Mouse (Mus musculus) small intestine, adult 2 months (tissue): ENCODE measurements at regions not wholly inside any gene's neighbourhood (a gene's known extent, or its start where the extent isn't known, plus 50 kb on each side); places are given as distances from the start of the nearest gene placed in this dataset.

Experiments used
- H3K27ac ChIP-seq: fragments of 200-500 bp; 2 replicates; pipeline ENCODE4 v1.5.1; 2012; ENCODE audit warnings: low read depth, low read length, control low read depth, inconsistent platforms; ENCODE audit not compliant: insufficient read depth
- H3K27me3 ChIP-seq: fragments of 200-500 bp; 2 replicates; pipeline ENCODE4 v1.6.1; 2012; ENCODE audit warnings: mild to moderate bottlenecking, moderate library complexity, low read length, inconsistent platforms; ENCODE audit not compliant: control insufficient read depth, insufficient read depth
- H3K36me3 ChIP-seq: fragments of 200-500 bp; 2 replicates; pipeline ENCODE4 v1.6.1; 2012; ENCODE audit warnings: mild to moderate bottlenecking, low read length, control low read depth, inconsistent platforms; ENCODE audit not compliant: control insufficient read depth, insufficient read depth
- H3K4me1 ChIP-seq: fragments of 200-500 bp; 2 replicates; pipeline ENCODE4 v1.6.1; 2012; ENCODE audit warnings: low read length, inconsistent platforms, mixed read lengths; ENCODE audit not compliant: control insufficient read depth, insufficient read depth, insufficient read length
- H3K4me3 ChIP-seq: fragments of 200-500 bp; 2 replicates; pipeline ENCODE4 v1.5.1; 2012; ENCODE audit warnings: low read depth, mild to moderate bottlenecking, control low read depth, inconsistent platforms, low read length, moderate library complexity
- CTCF ChIP-seq: fragments of 200-500 bp; IDR thresholded peaks from 2 replicates; pipeline ENCODE4 v1.5.1; 2012; ENCODE audit warnings: low read depth, mild to moderate bottlenecking, control low read depth, inconsistent platforms, low read length, moderate library complexity, mixed read lengths; ENCODE audit not compliant: insufficient replicate concordance, insufficient read length; ENCODE audit errors: extremely low read depth
- POLR2A ChIP-seq: fragments of 200-500 bp; IDR thresholded peaks from 2 replicates; pipeline ENCODE4 v1.6.1; 2012; ENCODE audit warnings: low read depth, mild to moderate bottlenecking, control low read depth, inconsistent platforms, low read length, moderate library complexity
- WGBS: fragments of 180-500 bp; shearing (Covaris S2); methylation state at CpG from one replicate; pipeline ENCODE4 v1.1.7; 2018; 5-methylcytosine and 5-hydroxymethylcytosine counted together

- Histone ChIP-seq H3K27me3 (no peaks in the 10 kb centered on the region), H3K4me3 (no peak overlapping the region), H3K27ac (no peak overlapping the region), H3K36me3 (no peaks in the 10 kb centered on the region), H3K4me1 (no peaks in the 10 kb centered on the region)
- no peak for TF ChIP-seq CTCF
- 73% methylated on average over 1 of the region's 1 CpGs for WGBS
Measured at GRCm38 (mm10) chr4:7347317-7347716, 891.5 kb downstream of the Car8 start.

- TF ChIP-seq CTCF (no peak), POLR2A (no peak)
- H3K27ac ChIP-seq = no peak overlapping the region
- no peaks in the 10 kb centered on the region for H3K27me3 ChIP-seq
- no peaks in the 10 kb centered on the region for H3K4me1 ChIP-seq
- 97% methylated on average over 1 of the region's 1 CpGs for WGBS
- H3K4me3 ChIP-seq = no peak overlapping the region
- no peaks in the 10 kb centered on the region for H3K36me3 ChIP-seq
Measured at GRCm38 (mm10) chr4:7341159-7341558, 897.7 kb downstream of the Car8 start.

- Histone ChIP-seq H3K27ac (no peak overlapping the region), H3K4me1 (peaks cover 8% of the 10 kb centered on the region; the same call in 1 of the 2 replicates), H3K27me3 (no peaks in the 10 kb centered on the region), H3K4me3 (no peak overlapping the region), H3K36me3 (no peaks in the 10 kb centered on the region)
- TF ChIP-seq CTCF = no peak
- TF ChIP-seq POLR2A = no peak
- 26% methylated on average over 4 of the region's 4 CpGs for WGBS
Measured at GRCm38 (mm10) chr4:7314261-7314660, 924.6 kb downstream of the Car8 start.

GRCm38 (mm10) chr4:7313219-7313618 is 925.6 kb downstream of the Car8 start:
- TF ChIP-seq CTCF (no peak), POLR2A (no peak)
- WGBS = 20% methylated on average over 2 of the region's 2 CpGs
- Histone ChIP-seq H3K36me3 (no peaks in the 10 kb centered on the region), H3K4me1 (peaks cover 8% of the 10 kb centered on the region; the same call in 1 of the 2 replicates), H3K4me3 (no peak overlapping the region), H3K27me3 (no peaks in the 10 kb centered on the region), H3K27ac (0 out of 2 replicates have a peak overlapping the region, but pooled peaks have one; percentile 4)

- peaks cover 8% of the 10 kb centered on the region; the same call in 1 of the 2 replicates for H3K4me1 ChIP-seq
- TF ChIP-seq CTCF (no peak), POLR2A (no peak)
- no peaks in the 10 kb centered on the region for H3K27me3 ChIP-seq
- no peaks in the 10 kb centered on the region for H3K36me3 ChIP-seq
- no peak overlapping the region for H3K4me3 ChIP-seq
- 23% methylated on average over 1 of the region's 1 CpGs for WGBS
- H3K27ac ChIP-seq = no peak overlapping the region
Measured at GRCm38 (mm10) chr4:7312160-7312559, 926.7 kb downstream of the Car8 start.

GRCm38 (mm10) chr4:7269047-7269446 is 969.8 kb downstream of the Car8 start:
- H3K27me3 ChIP-seq = no peaks in the 10 kb centered on the region

GRCm38 (mm10) chr4:7256486-7256885 is 982.4 kb downstream of the Car8 start:
- Histone ChIP-seq H3K27ac (no peak overlapping the region), H3K4me3 (no peak overlapping the region), H3K36me3 (no peaks in the 10 kb centered on the region), H3K4me1 (no peaks in the 10 kb centered on the region), H3K27me3 (no peaks in the 10 kb centered on the region)
- TF ChIP-seq CTCF (no peak), POLR2A (no peak)
- 76% methylated on average over 2 of the region's 2 CpGs for WGBS

More at GRCm38 (mm10) chr4:7269047-7269446, 969.8 kb downstream of the Car8 start:
- no peaks in the 10 kb centered on the region for H3K36me3 ChIP-seq
- H3K4me3 ChIP-seq = no peak overlapping the region
- no peaks in the 10 kb centered on the region for H3K4me1 ChIP-seq
- H3K27ac ChIP-seq = no peak overlapping the region
- TF ChIP-seq POLR2A = no peak
- no peak for TF ChIP-seq CTCF
- 88% methylated on average over 4 of the region's 4 CpGs for WGBS
